Mouse (Mus musculus): ENCODE measurements around the gene Wnk1.

DNA sequence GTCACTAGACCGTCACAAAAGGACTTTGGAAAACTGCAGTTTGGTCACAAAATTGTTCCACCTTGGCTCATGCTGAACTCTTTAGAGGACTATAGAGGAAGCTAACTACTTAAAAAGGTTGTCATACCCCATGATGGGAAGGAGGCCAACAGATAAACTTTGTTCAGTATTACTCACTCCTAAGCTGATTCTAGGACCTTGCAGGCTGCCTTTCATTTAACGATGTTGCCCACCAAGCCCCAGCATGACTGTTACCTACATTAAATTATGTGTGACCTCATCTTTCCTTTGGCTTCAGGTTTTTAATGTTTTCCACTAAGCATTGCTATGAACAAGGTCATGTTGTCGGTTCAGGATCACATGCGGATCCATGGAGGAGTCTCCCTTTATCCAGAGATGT lies 115.9 kb downstream of the Wnk1 start:
- TF ChIP-seq CTCF (IDR thresholded peaks at IDR 0.05) (no peak), EP300 (IDR thresholded peaks at IDR 0.05; ENCODE audit: insufficient read depth, low read depth, low read length) (no peak), POLR2A (IDR thresholded peaks at IDR 0.05; ENCODE audit: insufficient read depth, low read depth, low read length) (no peak)

All from heart, adult 2 months (tissue).